Mouse (Mus musculus) liver, adult 2 months (tissue): ENCODE results near the gene AC170998.1.

Source experiments
- CTCF ChIP-seq: fragments of 200-500 bp; IDR thresholded peaks from 2 replicates; pipeline ENCODE4 v1.5.1; 2011; ENCODE audit warnings: low read depth, low read length, control low read depth
- POLR2A ChIP-seq: fragments of 200-500 bp; IDR thresholded peaks from 2 replicates; pipeline ENCODE4 v1.6.1; 2011; ENCODE audit warnings: low read length, control low read depth; ENCODE audit not compliant: insufficient read depth; ENCODE audit errors: extremely low read depth

DNA sequence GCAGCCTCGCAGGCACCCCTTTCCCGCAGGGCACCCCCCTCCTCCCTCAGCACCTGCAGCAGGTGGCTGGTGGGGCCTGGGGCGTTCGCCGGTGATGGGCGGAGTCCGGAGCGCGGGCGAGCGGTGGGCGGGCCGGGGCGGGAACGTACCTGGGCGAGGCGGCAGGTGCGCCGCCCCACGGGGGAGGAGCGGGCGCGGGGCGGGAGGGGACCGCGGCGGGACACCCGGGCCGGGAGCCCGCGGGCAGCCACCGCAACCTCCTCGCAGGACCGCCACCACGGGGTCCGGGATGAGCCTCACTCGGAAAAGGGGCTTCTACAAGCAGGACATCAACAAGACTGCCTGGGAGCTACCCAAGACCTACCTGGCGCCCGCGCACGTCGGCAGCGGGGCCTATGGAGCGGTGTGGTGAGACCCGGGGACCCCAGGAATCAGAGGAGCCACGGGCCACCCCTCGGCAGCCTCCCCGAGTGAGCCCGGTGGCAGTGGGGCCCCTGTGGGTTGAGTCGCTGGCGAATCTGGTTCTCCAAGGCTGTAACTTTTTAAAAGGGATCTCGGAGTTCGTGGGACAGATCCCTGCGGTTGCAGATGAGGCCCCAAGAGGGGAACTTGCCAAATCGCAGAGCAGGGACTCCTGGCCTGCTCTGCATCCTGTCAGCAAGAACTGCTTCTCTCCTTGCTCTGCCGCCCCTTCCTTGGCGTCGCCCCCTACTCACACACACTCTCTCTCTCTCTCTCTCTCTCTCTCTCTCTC, 43.4 kb downstream of the AC170998.1 start, which contains the start of gene Mapk13:
- no peak for TF ChIP-seq CTCF
- no peak for TF ChIP-seq POLR2A
